In genomic region chr7:44334139-44334538, GRCm38 (mm10) we compare ENCODE assay signal across 29 mouse cellular contexts. TPM values are rescaled to one million over a fixed set of nuclear protein-coding genes. Genes with fewer than 3 reads are reported as not detected.
"Had no signal": no experiment of that assay in that cellular context is flagged by ENCODE, and none has a peak within 500 bp of the region (broad histone marks: within the 10 kb centered on the region; RNA-seq: fewer than 3 reads in every experiment).

No protein-coding gene starts in this region.

- DNase-seq: gastrocnemius, postnatal 14 days; gastrocnemius, postnatal 36 days; heart, adult 11 months; heart, adult 2 months; heart, postnatal 14 days; heart, postnatal 36 days; kidney, adult 11 months; kidney, adult 2 months; kidney, adult 9 months; kidney, postnatal 14 days; kidney, postnatal 36 days; layer of hippocampus, postnatal 36 days; left cerebral cortex, postnatal 4 days had no signal

- H3K27ac ChIP-seq: heart, adult 2 months; heart, embryonic 13.5 days; heart, embryonic 15.5 days; kidney, embryonic 15.5 days; kidney, postnatal 0 days; limb, embryonic 13.5 days; limb, embryonic 15.5 days; liver, embryonic 12.5 days; liver, embryonic 14.5 days had no signal

- H3K9ac ChIP-seq: heart, embryonic 13.5 days; heart, embryonic 15.5 days; hindbrain, embryonic 15.5 days; kidney, embryonic 15.5 days; limb, embryonic 13.5 days; limb, embryonic 15.5 days; liver, embryonic 12.5 days; liver, embryonic 14.5 days had no signal

- H3K9me3 ChIP-seq: heart, embryonic 13.5 days; heart, embryonic 15.5 days; hindbrain, embryonic 13.5 days; hindbrain, embryonic 15.5 days; kidney, embryonic 15.5 days; limb, embryonic 13.5 days; limb, embryonic 15.5 days; liver, embryonic 12.5 days had no signal

- H3K4me3 ChIP-seq: heart, adult 2 months; heart, embryonic 13.5 days; heart, embryonic 15.5 days; hindbrain, embryonic 13.5 days; hindbrain, embryonic 15.5 days; kidney, embryonic 15.5 days; limb, embryonic 13.5 days; limb, embryonic 15.5 days; liver, embryonic 12.5 days had no signal

- H3K27me3 ChIP-seq: hindbrain, embryonic 15.5 days had no signal

- H3K4me2 ChIP-seq: heart, embryonic 11.5 days; heart, embryonic 13.5 days; heart, embryonic 15.5 days; hindbrain, embryonic 13.5 days; kidney, embryonic 15.5 days; limb, embryonic 13.5 days; limb, embryonic 15.5 days; liver, embryonic 12.5 days had no signal

- ATAC-seq: hindbrain, postnatal 0 days; intestine, embryonic 16.5 days; liver, embryonic 12.5 days had no signal

- H3K36me3 ChIP-seq: heart, embryonic 13.5 days; heart, embryonic 15.5 days; kidney, embryonic 15.5 days; limb, embryonic 13.5 days; limb, embryonic 15.5 days; liver, embryonic 12.5 days had no signal

RNA-seq across cellular contexts. Expression of gene Shank1, which starts 24.1 kb away (rescaled TPM):
- total RNA-seq: hematopoietic stem cell, adult 5-6 weeks; liver, adult 2 months had no signal

RNA-seq across cellular contexts. Expression of gene 1700008O03Rik, which starts 51.5 kb away (rescaled TPM):
- total RNA-seq: gastrocnemius, adult 8-10 months; gastrocnemius, postnatal 14 days; gastrocnemius, postnatal 36 days; liver, adult 2 months had no signal
